Mouse (Mus musculus): ENCODE data around the gene Pold1.

Gene Pold1

DNA sequence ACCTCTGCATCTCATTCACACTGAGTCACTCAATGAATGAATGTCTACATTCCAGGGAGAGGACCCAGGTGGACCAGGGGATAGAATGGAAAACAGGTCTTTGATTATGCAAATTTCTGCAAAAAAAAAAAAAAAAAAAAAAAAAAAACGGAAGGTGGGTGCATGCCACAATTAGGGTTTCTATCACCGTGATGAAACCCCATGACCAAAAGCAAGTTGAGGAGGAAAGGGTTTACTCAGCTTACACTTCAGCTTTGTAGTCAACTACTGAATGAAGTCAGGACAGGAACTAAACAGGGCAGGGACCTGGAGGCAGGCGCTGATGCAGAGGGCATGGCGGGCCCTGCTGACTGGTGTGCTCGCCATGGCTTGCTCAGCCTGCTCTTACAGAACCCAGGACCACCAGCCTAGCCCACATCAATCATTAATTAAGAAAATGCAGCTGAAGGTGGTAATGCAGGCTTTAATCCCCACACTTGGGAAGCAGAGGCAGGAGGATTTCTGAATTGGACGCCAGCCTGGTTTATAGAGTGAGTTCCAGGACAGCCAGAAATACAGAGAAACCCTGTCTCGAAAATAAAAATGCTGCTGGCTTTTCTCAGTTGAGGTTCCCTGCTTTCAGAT lies 63.0 kb downstream of the Pold1 start:
- in situ Hi-C loops (cut with MboI, MseI): no loop called here

DNA sequence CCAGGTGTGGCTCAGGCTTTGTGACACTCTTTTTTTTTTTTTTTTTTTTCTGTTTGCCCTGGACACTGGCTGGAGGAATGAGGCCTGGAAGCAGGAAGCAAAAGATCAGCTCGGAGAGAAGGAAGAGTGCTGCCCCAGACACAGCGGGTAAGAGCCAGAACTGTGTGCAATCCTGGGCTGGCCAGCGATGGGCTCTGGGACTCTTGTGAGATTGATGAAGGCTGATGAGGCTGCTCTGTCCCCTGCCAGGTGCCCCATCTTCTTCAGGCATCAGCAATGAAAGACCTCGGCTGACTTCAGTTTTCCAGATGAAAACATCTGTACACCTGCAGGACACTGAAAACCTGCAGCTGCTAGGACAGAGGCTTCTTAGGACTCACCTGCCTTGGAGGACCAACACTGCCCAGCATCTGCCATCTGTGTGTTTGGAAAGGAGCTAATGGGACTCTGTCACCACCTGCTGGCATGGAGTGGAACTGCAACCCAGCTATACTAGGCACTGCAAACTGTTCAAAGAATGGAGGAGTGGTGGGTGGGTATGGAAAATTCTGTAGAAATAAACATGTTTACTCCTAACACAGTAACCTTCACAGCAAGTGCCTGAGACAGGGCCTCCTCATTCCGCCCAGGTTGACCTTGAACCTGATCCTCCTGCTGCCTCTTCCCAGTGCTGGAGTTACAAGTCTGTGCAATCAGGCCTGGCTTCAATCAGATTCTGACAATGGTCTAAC lies 63.6 kb downstream of the Pold1 start:
- in situ Hi-C loops (cut with MboI, MseI): loop anchor here (5.0 kb wide), 1 partner anchor 203 kb away; no protein-coding TSS in a partner anchor

DNA sequence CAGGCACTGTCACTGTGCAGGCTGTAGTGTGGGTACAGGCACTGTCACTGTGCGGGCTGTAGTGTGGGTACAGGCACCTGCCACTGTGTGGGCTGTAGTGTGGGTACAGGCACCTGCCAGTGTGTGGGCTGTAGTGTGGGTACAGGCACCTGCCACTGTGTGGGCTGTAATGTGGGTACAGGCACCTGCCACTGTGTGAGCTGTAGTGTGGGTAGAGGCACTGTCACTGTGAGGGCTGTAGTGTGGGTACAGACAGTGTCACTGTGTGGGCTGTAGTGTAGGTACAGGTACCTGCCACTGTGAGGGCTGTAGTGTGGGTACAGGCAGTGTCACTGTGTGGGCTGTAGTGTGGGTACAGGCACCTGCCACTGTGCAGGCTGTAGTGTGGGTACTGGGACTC lies 64.5 kb downstream of the Pold1 start:
- in situ Hi-C loops (cut with MboI, MseI): loop anchor here (5.0 kb wide), 1 partner anchor 202 kb away; no protein-coding TSS in a partner anchor

DNA sequence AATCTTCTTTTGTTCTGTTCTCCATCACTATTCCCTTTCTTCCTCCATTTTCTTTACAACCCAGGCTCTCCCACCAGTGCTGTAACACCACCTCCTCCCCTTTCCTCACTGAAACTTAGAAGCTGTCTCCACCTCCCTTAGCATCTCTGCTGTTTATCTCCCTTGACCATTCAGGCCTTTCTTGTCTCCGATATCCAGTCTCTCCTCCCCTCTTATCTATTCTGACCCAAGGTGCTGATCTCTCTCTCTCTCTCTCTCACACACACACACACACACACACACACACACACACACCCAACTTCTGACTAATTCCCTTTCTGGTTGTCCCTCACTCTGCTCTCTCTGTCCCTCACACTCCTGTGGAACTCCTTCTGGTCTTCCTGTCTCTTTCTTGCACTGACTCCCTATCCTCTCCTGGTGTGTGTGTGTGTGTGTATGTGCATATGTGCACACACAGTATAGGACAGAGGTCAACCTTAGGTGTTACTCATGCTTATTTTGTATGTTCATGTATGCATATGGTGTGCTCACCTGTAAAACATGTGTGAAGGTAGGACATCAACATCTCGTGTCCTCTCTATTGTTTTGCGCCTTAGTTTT lies 65.7 kb downstream of the Pold1 start:
- in situ Hi-C loops (cut with MboI, MseI): loop anchor here (5.0 kb wide), 1 partner anchor 201 kb away; no protein-coding TSS in a partner anchor

All from T-helper 1 cell (primary cell).